Mouse (Mus musculus) cerebellum, postnatal 25 days (tissue): Measurements from ENCODE around the gene Gm10945.

Experiments
- DNase-seq, 2 experiments: peaks; one replicate each; pipeline ENCODE4 v3.0.0; 2021; ENCODE audit warnings: mixed read lengths in 2 of 2

Gm10945 gene

GRCm38 (mm10) chr10:6761287-6761811 is at the start of gene Gm10945:
Gm10945 (minus strand) TSS chr10:6761761.
- no peak for DNase-seq

- no peak for DNase-seq
Observed at GRCm38 (mm10) chr10:6790226-6790625, 28.7 kb upstream of the Gm10945 start.

GRCm38 (mm10) chr10:6788517-6789237 is 27.1 kb upstream of the Gm10945 start:
- peak; percentile 8 to 14 for DNase-seq

GRCm38 (mm10) chr10:6758206-6758605 is 3.4 kb downstream of the Gm10945 start, which contains the start of gene Oprm1:
Oprm1 (plus strand) TSS chr10:6758506.
- DNase-seq = no peak

GRCm38 (mm10) chr10:6753375-6753774 is 8.2 kb downstream of the Gm10945 start:
- no peak for DNase-seq

GRCm38 (mm10) chr10:6728469-6728868 is 33.1 kb downstream of the Gm10945 start:
- DNase-seq = peak in 1 of 2 experiments; percentile 4

GRCm38 (mm10) chr10:6723765-6724164 is 37.8 kb downstream of the Gm10945 start:
- no peak for DNase-seq

- no peak for DNase-seq
Observed at GRCm38 (mm10) chr10:6717181-6717948, 44.2 kb downstream of the Gm10945 start.

- DNase-seq = no peak
Observed at GRCm38 (mm10) chr10:6705226-6705885, 56.2 kb downstream of the Gm10945 start.

GRCm38 (mm10) chr10:6694218-6694850 is 67.2 kb downstream of the Gm10945 start:
- DNase-seq = peak; percentile 61 to 73
